Mouse (Mus musculus) forebrain, embryonic 11.5 days (tissue): Measurements from ENCODE around the gene Zfp712. TPM values are rescaled to one million over a fixed set of nuclear protein-coding genes. Genes with fewer than 3 reads are reported as not detected.

ENCODE experiments used
- ATAC-seq: fragments of 200-750 bp; cut with Nextera tagmentation; replicated peaks from 2 replicates; pipeline ENCODE4 v1.8.0; 2017; ENCODE audit warnings: moderate TSS enrichment; ENCODE audit not compliant: low FRiP score
- DNase-seq: peaks from one replicate; pipeline ENCODE4 v3.0.0-alpha.2; 2017; ENCODE audit warnings: low spot score
- H3K27ac ChIP-seq: fragments of 300-500 bp; sonication (generic); 2 replicates; pipeline ENCODE4 v1.5.1; 2014; ENCODE audit warnings: low read depth, low read length
- H3K27me3 ChIP-seq: fragments of 300-500 bp; sonication (generic); 2 replicates; pipeline ENCODE4 v1.6.1; 2014; ENCODE audit warnings: mild to moderate bottlenecking, low read length, mixed read lengths; ENCODE audit not compliant: control insufficient read depth, insufficient read depth
- H3K36me3 ChIP-seq: fragments of 300-500 bp; sonication (generic); 2 replicates; pipeline ENCODE4 v1.6.1; 2014; ENCODE audit warnings: mild to moderate bottlenecking, low read length, moderate library complexity, mixed read lengths; ENCODE audit not compliant: control insufficient read depth, insufficient read depth
- H3K4me1 ChIP-seq: fragments of 300-500 bp; sonication (generic); replicated peaks from 2 replicates; pipeline ENCODE4 v1.6.1; 2014; ENCODE audit warnings: low read length, mixed read lengths; ENCODE audit not compliant: control insufficient read depth, insufficient read depth
- H3K4me2 ChIP-seq: fragments of 300-500 bp; sonication (generic); 2 replicates; pipeline ENCODE4 v1.6.1; 2014; ENCODE audit warnings: low read depth, mild to moderate bottlenecking, low read length, moderate library complexity, mixed read lengths; ENCODE audit not compliant: severe bottlenecking
- H3K4me3 ChIP-seq: fragments of 300-500 bp; sonication (generic); 2 replicates; pipeline ENCODE4 v1.5.1; 2014; ENCODE audit warnings: low read depth, low read length
- H3K9ac ChIP-seq: fragments of 300-500 bp; sonication (generic); 2 replicates; pipeline ENCODE4 v1.6.1; 2014; ENCODE audit warnings: low read length
- H3K9me3 ChIP-seq: fragments of 300-500 bp; sonication (generic); 2 replicates; pipeline ENCODE4 v1.6.1; 2016; ENCODE audit warnings: low read length, mixed read lengths; ENCODE audit not compliant: control insufficient read depth
- WGBS: fragments of 180-500 bp; shearing (Covaris S2); extraction: QIAGEN DNeasy Blood & Tissue Kit; methylation state at CpG from one replicate; pipeline ENCODE4 v1.1.7; 2014; 5-methylcytosine and 5-hydroxymethylcytosine counted together
- polyA plus RNA-seq: library from polyadenylated mRNA; unstranded; fragments of >200 nt; fragmentation: Nextera tagmentation; extraction: Ambion mirVana; gene quantifications from 2 replicates; pipeline ENCODE4 v1.2.1, GENCODE M21; 2014

Gene Zfp712
- polyA plus RNA-seq, 1 experiment from 2014 or later = 5.0 TPM

DNA sequence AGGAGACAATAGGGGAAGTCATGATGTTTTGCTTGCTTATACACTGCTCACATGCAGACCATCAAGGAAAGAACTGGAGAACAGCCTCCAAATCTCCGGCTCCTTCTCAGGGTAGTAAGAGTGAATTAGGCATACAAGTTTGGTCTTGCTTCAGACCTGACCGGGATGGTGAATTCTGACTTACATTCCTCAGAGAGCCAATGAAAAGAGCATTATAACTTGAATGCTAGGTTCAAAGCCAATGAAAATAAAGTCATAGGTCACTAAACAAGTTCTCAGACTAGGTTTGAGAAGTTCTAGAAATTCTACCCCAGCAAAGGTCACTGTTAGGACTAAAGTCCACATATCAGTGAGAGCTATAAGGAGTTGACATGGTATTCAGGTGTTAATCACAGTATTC is 16.3 kb upstream of the Zfp712 start:
- H3K4me3 ChIP-seq = no peak overlapping the region
- H3K9me3 ChIP-seq = peaks cover 6% of the 10 kb centered on the region; the same call in 1 of the 2 replicates
- H3K36me3 ChIP-seq = peaks cover 18% of the 10 kb centered on the region
- no peak overlapping the region for H3K9ac ChIP-seq
- no peak for ATAC-seq
- 90% methylated on average over 2 of the region's 2 CpGs for WGBS
- DNase-seq = no peak
- H3K4me2 ChIP-seq = no peak overlapping the region
- no peak overlapping the region for H3K27ac ChIP-seq
- no peaks in the 10 kb centered on the region for H3K4me1 ChIP-seq
- no peaks in the 10 kb centered on the region for H3K27me3 ChIP-seq

DNA sequence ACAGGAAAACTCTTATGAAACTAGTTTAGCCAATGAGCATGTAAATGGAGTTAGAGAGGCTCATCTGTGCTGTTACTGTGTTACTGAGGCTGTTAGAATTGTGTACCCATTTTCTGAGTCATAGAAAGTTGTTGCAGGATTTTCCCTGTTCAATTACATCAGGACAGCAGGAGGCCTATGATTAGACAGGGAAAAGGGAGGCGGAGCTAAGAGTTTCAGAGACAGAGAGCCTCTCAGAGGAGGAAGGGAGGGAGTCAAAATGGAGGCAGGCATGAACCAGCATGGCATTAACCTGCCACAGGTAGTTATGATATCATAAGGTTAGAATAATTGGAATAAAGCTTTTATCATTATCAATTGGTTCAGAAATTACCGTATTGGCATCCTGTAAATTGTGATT is 11.8 kb upstream of the Zfp712 start:
- Histone ChIP-seq H3K4me1 (no peaks in the 10 kb centered on the region), H3K9ac (no peak overlapping the region), H3K4me3 (no peak overlapping the region), H3K27me3 (no peaks in the 10 kb centered on the region), H3K9me3 (peaks cover 23% of the 10 kb centered on the region), H3K36me3 (peaks cover 37% of the 10 kb centered on the region), H3K27ac (no peak overlapping the region), H3K4me2 (no peak overlapping the region)
- ATAC-seq (no peak), DNase-seq (no peak)
- 94% methylated on average over 2 of the region's 2 CpGs for WGBS

DNA sequence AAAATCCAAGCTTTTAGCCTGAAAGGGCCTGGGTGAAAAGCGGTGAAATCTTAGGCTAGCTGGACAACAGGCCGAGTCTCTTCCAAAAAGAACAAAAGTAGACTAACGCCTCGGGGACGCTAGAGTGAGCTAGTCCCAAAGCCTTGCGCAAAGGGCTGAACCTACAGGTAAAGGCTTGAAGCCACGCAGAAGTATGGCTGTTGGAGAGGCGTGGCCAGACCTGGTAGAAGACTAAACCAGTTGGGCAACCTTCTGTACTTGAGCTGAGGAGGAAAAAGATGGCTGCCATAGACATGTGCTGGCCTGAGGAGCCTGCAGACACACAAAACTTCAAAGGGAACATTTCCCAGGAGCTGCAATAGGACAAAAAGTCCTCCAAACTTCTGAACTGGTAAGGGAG is 4.4 kb upstream of the Zfp712 start:
- 81% methylated on average over 8 of the region's 8 CpGs for WGBS
- Histone ChIP-seq H3K9ac (no peak overlapping the region), H3K9me3 (peaks cover 12% of the 10 kb centered on the region), H3K4me3 (no peak overlapping the region), H3K4me1 (no peaks in the 10 kb centered on the region), H3K27ac (no peak overlapping the region), H3K4me2 (no peak overlapping the region), H3K27me3 (no peaks in the 10 kb centered on the region), H3K36me3 (peaks cover 10% of the 10 kb centered on the region)
- DNase-seq = no peak
- ATAC-seq = no peak

DNA sequence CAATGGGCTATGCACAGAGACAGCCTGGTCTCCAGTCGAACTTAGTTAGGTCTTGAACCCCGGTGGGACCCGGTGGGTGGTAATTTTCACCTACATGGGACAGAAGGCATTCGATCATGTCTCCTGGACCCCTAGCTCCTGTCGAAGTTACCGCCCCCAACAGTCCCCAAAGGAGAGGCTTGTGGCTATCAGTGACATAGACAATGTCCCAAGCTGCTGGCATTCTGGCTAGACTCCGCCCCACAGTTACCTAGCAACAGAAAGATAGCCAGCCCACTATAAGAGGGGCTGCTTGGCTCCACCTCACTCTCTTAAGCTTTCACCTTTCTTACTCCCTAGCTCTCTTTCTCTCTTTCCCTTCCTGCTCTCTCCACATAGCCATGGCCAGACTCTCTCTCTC is 1.5 kb upstream of the Zfp712 start:
- DNase-seq (no peak), ATAC-seq (no peak)
- Histone ChIP-seq H3K4me2 (no peak overlapping the region), H3K9me3 (peaks cover 2% of the 10 kb centered on the region; the same call in 1 of the 2 replicates), H3K27me3 (no peaks in the 10 kb centered on the region), H3K36me3 (no peaks in the 10 kb centered on the region; the same call in 1 of the 2 replicates), H3K27ac (no peak overlapping the region), H3K4me1 (no peaks in the 10 kb centered on the region), H3K9ac (no peak overlapping the region), H3K4me3 (no peak overlapping the region)
- 68% methylated on average over 7 of the region's 7 CpGs for WGBS

DNA sequence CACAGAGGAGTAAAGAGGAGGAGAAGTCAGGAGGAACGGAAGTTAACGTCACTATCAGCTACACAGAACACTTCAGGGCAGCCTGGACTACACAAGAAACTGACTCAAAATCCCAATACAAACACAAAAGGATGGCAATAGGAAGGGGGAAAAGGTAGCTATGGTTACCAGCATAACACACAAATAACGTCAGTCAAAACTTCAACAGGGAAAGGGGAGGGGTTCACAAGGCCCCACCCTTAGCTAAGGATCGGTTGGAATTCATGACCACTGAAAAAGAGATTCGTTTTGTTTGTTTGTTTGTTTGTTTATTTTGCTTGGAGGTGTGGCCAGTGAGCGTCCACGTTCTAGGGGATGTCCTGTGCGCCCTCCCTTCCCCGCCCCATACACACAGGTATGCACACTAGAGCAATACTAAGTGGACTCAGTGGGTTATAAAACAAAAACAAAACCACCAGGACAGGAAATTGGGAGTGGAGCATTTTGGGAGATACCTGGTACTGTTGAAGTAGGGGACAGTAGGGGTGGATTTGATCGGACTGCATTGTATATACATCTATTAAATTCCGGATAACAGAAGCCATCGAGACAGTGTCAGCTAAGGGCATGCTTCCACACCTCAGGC is 697 bp downstream of the Zfp712 start:
- no peak for DNase-seq
- H3K27me3 ChIP-seq = no peaks in the 10 kb centered on the region
- no peaks in the 10 kb centered on the region; the same call in 1 of the 2 replicates for H3K36me3 ChIP-seq
- H3K4me2 ChIP-seq = peak overlapping the region; percentile 75
- no peaks in the 10 kb centered on the region; the same call in 1 of the 2 replicates for H3K9me3 ChIP-seq
- no peak overlapping the region for H3K27ac ChIP-seq
- WGBS = 5% methylated on average over 12 of the region's 12 CpGs
- H3K4me1 ChIP-seq = no peaks in the 10 kb centered on the region
- H3K4me3 ChIP-seq = peak overlapping the region; percentile 65
- peak; percentile 49 for ATAC-seq
- peak overlapping the region; percentile 74 for H3K9ac ChIP-seq

Other genes with a start within 250 kb of the Zfp712 start
- 1.1 TPM in 2 replicates for gene Gm10767, start 156.3 kb downstream of the Zfp712 start, polyA plus RNA-seq
- 8.4 and 8.5 TPM in 2 replicates for gene Zfp708, start 36.8 kb upstream of the Zfp712 start, polyA plus RNA-seq
- gene Gm28557, start 47.4 kb upstream of the Zfp712 start, polyA plus RNA-seq = 2.9 and 4.0 TPM in 2 replicates
- 0.29 and 0.31 TPM in 2 replicates for gene Rslcan18, start 55.1 kb upstream of the Zfp712 start, polyA plus RNA-seq
- 2.1 and 2.3 TPM in 2 replicates for gene Zfp759, start 60.5 kb upstream of the Zfp712 start, polyA plus RNA-seq
- gene Rsl1, start 112.0 kb upstream of the Zfp712 start, polyA plus RNA-seq = 4.6 and 5.2 TPM in 2 replicates
- 2.1 and 2.3 TPM in 2 replicates for gene Zfp455, start 133.3 kb upstream of the Zfp712 start, polyA plus RNA-seq
- 1.5 and 1.9 TPM in 2 replicates for gene Zfp458, start 217.3 kb upstream of the Zfp712 start, polyA plus RNA-seq
- 0.36 and 0.56 TPM in 2 replicates for gene Zfp457, start 245.3 kb upstream of the Zfp712 start, polyA plus RNA-seq